Mouse (Mus musculus): ENCODE results near the gene Rap1gap2. TPM values are rescaled to one million over a fixed set of nuclear protein-coding genes. Genes with fewer than 3 reads are reported as not detected.

Gene Rap1gap2
- polyA plus RNA-seq, 3 experiments from 2014 or later, result 0.63 to 11.9 (median 1.6) TPM

GRCm38 (mm10) chr11:74457194-74457593 is 153.5 kb downstream of the Rap1gap2 start:
- ATAC-seq, result no peak

GRCm38 (mm10) chr11:74448556-74448955 is 162.2 kb downstream of the Rap1gap2 start:
- ATAC-seq, result no peak

GRCm38 (mm10) chr11:74447991-74448403 is 162.7 kb downstream of the Rap1gap2 start:
- no peak for ATAC-seq

GRCm38 (mm10) chr11:74445591-74445990 is 165.1 kb downstream of the Rap1gap2 start:
- no peak for ATAC-seq

GRCm38 (mm10) chr11:74443924-74444256 is 166.8 kb downstream of the Rap1gap2 start:
- ATAC-seq, result no peak

GRCm38 (mm10) chr11:74443147-74443923 is 167.4 kb downstream of the Rap1gap2 start:
- ATAC-seq, result no peak

GRCm38 (mm10) chr11:74442396-74442795 is 168.3 kb downstream of the Rap1gap2 start:
- no peak for ATAC-seq

GRCm38 (mm10) chr11:74440112-74440511 is 170.6 kb downstream of the Rap1gap2 start:
- ATAC-seq, result no peak

GRCm38 (mm10) chr11:74439202-74439601 is 171.5 kb downstream of the Rap1gap2 start:
- ATAC-seq, result no peak

- no peak for ATAC-seq
Measured at GRCm38 (mm10) chr11:74438249-74438648, 172.5 kb downstream of the Rap1gap2 start.

- ATAC-seq, result no peak
Measured at GRCm38 (mm10) chr11:74435366-74435765, 175.3 kb downstream of the Rap1gap2 start.

- ATAC-seq, result no peak
Measured at GRCm38 (mm10) chr11:74433000-74433399, 177.7 kb downstream of the Rap1gap2 start.

GRCm38 (mm10) chr11:74429798-74430529 is 180.8 kb downstream of the Rap1gap2 start:
- no peak for ATAC-seq

GRCm38 (mm10) chr11:74426306-74426705 is 184.4 kb downstream of the Rap1gap2 start:
- ATAC-seq, result no peak

GRCm38 (mm10) chr11:74422019-74422418 is 188.7 kb downstream of the Rap1gap2 start:
- ATAC-seq, result no peak

GRCm38 (mm10) chr11:74421151-74421550 is 189.6 kb downstream of the Rap1gap2 start:
- no peak for ATAC-seq

GRCm38 (mm10) chr11:74419601-74420000 is 191.1 kb downstream of the Rap1gap2 start:
- no peak for ATAC-seq

GRCm38 (mm10) chr11:74415736-74416135 is 195.0 kb downstream of the Rap1gap2 start:
- ATAC-seq, result no peak

- ATAC-seq, result no peak
Measured at GRCm38 (mm10) chr11:74414112-74414511, 196.6 kb downstream of the Rap1gap2 start.

- no peak for ATAC-seq
Measured at GRCm38 (mm10) chr11:74413449-74413972, 197.2 kb downstream of the Rap1gap2 start.

GRCm38 (mm10) chr11:74412462-74412861 is 198.3 kb downstream of the Rap1gap2 start:
- ATAC-seq, result no peak

- no peak for ATAC-seq
Measured at GRCm38 (mm10) chr11:74411943-74412342, 198.8 kb downstream of the Rap1gap2 start.

GRCm38 (mm10) chr11:74409757-74410174 is 200.9 kb downstream of the Rap1gap2 start:
- ATAC-seq, result no peak

- ATAC-seq, result no peak
Measured at GRCm38 (mm10) chr11:74409447-74409754, 201.3 kb downstream of the Rap1gap2 start.
